Mouse (Mus musculus): ENCODE measurements around the gene Slc47a2. TPM values are rescaled to one million over a fixed set of nuclear protein-coding genes. Genes with fewer than 3 reads are reported as not detected.

Gene Slc47a2
- polyA plus RNA-seq, 1 experiment from 2014 or later: not detected

GRCm38 (mm10) chr11:61297901-61298300, 44.8 kb downstream of the Slc47a2 start:
- H3K4me2 ChIP-seq (replicated peaks): no peak overlapping the region
- no peaks in the 10 kb centered on the region for H3K36me3 ChIP-seq
- H3K9me3 ChIP-seq: no peaks in the 10 kb centered on the region
- H3K9ac ChIP-seq: no peak overlapping the region
- no peak overlapping the region for H3K27ac ChIP-seq
- no peak for ATAC-seq (ENCODE audit: low FRiP score, low read depth)
- 78% methylated on average over 2 of the region's 2 CpGs for WGBS
- H3K27me3 ChIP-seq (replicated peaks): no peaks in the 10 kb centered on the region
- H3K4me1 ChIP-seq: peaks cover 8% of the 10 kb centered on the region
- H3K4me3 ChIP-seq: no peak overlapping the region

DNA sequence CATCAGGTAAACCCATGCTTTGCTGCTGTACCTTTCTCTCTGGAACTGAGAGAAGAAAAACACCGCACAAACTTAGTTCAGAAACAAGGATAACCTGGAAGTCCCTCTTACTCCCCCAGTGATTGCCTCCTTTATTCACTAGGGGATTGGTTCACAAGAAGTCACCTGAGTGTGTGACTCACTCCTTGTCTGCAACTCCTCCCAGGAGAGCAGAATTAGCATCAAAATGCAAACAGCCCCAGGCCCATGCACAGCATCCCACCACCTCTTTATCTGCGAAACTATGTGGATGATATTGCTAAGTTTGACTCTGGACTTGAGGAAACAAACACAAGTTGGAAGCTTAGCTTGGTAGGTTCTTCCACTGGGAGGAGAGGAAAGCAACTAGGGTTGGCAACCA, 45.3 kb downstream of the Slc47a2 start:
- WGBS: 84% methylated on average over 2 of the region's 2 CpGs
- no peaks in the 10 kb centered on the region for H3K9me3 ChIP-seq
- H3K27ac ChIP-seq: no peak overlapping the region
- H3K9ac ChIP-seq: no peak overlapping the region
- H3K4me3 ChIP-seq: no peak overlapping the region
- no peaks in the 10 kb centered on the region for H3K36me3 ChIP-seq
- peaks cover 8% of the 10 kb centered on the region for H3K4me1 ChIP-seq
- ATAC-seq (ENCODE audit: low FRiP score, low read depth): no peak
- no peak overlapping the region for H3K4me2 ChIP-seq (replicated peaks)
- no peaks in the 10 kb centered on the region for H3K27me3 ChIP-seq (replicated peaks)

DNA sequence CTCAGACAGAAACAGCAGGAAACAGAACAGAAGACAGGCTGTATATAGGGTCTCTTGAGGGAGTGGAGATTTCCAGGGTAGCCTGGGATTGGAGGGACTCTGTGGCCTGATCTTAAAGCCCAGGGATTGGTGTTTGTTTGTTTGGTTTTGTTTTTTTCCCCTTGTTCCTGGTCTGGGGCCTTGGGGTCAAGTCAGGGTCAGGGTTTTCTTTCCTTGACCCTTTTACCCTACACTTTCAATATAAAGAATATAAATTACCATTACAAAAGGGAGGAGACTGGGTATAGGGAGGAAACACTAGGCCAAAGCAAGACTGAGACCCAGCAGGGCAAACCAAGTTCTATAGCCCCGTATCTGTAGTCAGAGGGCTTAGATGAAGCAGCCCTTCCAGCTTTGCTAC, 46.1 kb downstream of the Slc47a2 start:
- Histone ChIP-seq H3K9ac (no peak overlapping the region), H3K4me1 (peaks cover 8% of the 10 kb centered on the region), H3K36me3 (no peaks in the 10 kb centered on the region), H3K27ac (no peak overlapping the region), H3K4me2 (replicated peaks) (no peak overlapping the region), H3K9me3 (no peaks in the 10 kb centered on the region), H3K4me3 (no peak overlapping the region), H3K27me3 (replicated peaks) (no peaks in the 10 kb centered on the region)
- ATAC-seq (ENCODE audit: low FRiP score, low read depth): no peak
- WGBS: 52% methylated on average over 1 of the region's 1 CpGs

DNA sequence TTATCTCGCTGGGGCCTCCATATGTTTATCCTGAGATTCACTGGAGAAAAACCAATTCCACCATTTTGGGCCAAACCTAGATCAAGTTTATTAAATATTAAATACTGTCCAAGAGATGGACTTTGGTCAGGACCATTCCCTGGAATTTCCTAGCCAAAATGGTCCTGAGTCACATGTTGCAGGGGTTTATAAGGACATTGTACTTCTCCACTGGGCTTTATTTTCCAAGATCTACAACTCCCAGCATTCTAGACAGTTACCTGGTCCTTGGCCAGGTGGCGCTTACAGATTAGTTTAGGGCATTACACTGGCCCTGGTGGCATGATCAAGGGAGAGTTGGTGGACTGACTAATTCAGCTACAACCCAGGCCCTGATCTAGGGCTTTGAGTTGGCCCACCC, 47.1 kb downstream of the Slc47a2 start:
- no peak for ATAC-seq (ENCODE audit: low FRiP score, low read depth)
- Histone ChIP-seq H3K9ac (no peak overlapping the region), H3K9me3 (no peaks in the 10 kb centered on the region), H3K27me3 (replicated peaks) (no peaks in the 10 kb centered on the region), H3K27ac (no peak overlapping the region), H3K36me3 (no peaks in the 10 kb centered on the region), H3K4me1 (peaks cover 3% of the 10 kb centered on the region), H3K4me3 (no peak overlapping the region), H3K4me2 (replicated peaks) (no peak overlapping the region)
- WGBS: 91% methylated on average over 2 of the region's 2 CpGs

DNA sequence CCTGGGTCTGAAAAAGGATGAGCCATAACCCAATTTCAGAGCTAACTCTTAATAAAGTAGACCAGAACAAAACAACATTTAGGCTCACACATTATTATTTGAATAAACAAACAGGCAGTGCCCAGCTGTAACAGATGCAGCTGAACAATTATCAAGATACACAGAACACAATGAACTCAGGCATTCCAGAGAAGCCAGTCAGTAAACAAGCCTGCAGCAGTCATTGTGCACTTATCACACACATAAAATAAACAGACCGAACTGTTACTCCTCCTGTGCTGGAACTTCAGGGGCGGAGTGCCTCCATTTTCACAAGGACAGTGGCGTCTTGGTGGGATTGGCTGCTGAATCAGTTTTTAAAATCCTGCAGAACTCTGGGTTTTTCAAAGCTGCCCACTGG, 48.2 kb downstream of the Slc47a2 start:
- Histone ChIP-seq H3K36me3 (no peaks in the 10 kb centered on the region), H3K9ac (no peak overlapping the region), H3K4me2 (replicated peaks) (no peak overlapping the region), H3K9me3 (no peaks in the 10 kb centered on the region), H3K4me3 (no peak overlapping the region), H3K4me1 (no peaks in the 10 kb centered on the region), H3K27me3 (replicated peaks) (no peaks in the 10 kb centered on the region), H3K27ac (no peak overlapping the region)
- ATAC-seq (ENCODE audit: low FRiP score, low read depth): no peak
- WGBS: 93% methylated on average over 3 of the region's 3 CpGs

DNA sequence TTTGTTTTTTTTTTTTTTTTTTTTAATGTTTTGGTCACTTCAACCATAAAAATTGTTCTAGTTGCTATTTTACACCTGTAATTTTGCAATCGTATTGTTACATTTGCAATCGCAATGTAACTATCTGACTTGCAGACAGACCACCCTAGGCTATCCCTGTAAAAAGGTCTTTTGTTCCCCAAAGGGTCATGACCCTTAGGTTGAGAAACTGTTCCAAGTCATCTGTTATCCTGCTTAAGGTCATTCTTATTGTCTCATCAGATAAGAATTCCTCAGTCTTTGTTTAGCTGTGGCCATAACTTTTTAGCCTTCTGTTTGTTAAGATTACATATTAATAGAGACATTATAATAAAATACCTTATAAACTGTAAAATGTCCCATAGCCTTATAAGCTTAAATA, 49.4 kb downstream of the Slc47a2 start:
- no peaks in the 10 kb centered on the region for H3K27me3 ChIP-seq (replicated peaks)
- no peaks in the 10 kb centered on the region for H3K36me3 ChIP-seq
- no peaks in the 10 kb centered on the region for H3K4me1 ChIP-seq
- no peak overlapping the region for H3K4me2 ChIP-seq (replicated peaks)
- no peak overlapping the region for H3K4me3 ChIP-seq
- 13% methylated on average over 2 of the region's 2 CpGs for WGBS
- H3K9ac ChIP-seq: no peak overlapping the region
- H3K9me3 ChIP-seq: no peaks in the 10 kb centered on the region
- ATAC-seq (ENCODE audit: low FRiP score, low read depth): no peak
- H3K27ac ChIP-seq: no peak overlapping the region

DNA sequence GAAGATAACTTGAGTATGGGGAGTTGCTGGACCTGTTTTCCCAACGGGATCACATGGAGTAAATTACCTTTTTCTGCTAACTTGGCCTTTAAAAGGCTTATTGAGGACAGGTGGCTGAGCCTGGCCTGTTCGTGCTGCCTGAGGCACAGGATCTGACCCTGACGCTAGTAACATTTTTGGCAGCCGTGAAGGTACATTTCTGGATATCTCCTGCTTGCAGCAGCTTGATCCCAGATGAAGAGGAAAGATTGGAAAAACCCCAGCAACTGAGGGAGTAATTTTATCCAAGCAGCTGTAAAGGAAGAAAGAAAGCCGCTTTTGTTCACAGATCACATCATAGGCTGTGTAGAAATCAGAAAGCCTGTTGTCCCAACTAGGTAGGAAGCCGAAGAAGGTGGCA, 58.3 kb downstream of the Slc47a2 start:
- WGBS: 83% methylated on average over 6 of the region's 6 CpGs
- Histone ChIP-seq H3K4me3 (no peak overlapping the region), H3K9ac (no peak overlapping the region), H3K4me1 (no peaks in the 10 kb centered on the region), H3K4me2 (replicated peaks) (no peak overlapping the region), H3K27ac (no peak overlapping the region), H3K27me3 (replicated peaks) (no peaks in the 10 kb centered on the region), H3K9me3 (no peaks in the 10 kb centered on the region), H3K36me3 (no peaks in the 10 kb centered on the region)
- no peak for ATAC-seq (ENCODE audit: low FRiP score, low read depth)

DNA sequence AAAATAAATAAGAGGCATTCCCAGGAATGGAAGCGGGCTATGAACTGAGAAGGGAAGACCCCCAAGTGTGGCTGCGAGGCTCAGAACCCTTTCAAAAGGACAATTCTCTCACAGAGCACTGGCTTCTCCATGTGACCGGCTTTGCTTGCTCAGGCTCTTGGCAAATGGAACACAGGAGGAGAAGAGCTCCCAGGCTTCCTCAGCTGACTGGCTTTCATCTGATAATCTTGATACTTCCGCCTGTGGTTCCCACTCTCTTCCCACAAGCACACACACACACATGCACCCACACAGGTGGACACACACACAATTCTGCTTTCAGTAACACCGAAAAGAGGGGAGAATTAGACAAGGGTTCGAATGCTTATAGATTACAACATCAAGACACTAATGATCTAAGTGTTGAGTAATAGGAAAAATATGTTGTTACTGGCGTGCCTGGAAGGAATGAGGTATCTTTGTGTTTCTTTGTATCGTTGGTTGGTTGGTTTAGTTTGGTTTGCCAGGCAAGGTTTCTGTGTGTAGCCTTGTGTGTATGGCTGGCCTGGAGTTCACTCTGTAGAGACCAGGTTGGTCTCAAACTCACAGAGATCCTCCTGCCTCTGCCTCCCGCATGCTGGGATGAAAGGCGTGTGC, 59.1 kb downstream of the Slc47a2 start:
- no peaks in the 10 kb centered on the region for H3K27me3 ChIP-seq (replicated peaks)
- WGBS: 90% methylated on average over 10 of the region's 10 CpGs

DNA sequence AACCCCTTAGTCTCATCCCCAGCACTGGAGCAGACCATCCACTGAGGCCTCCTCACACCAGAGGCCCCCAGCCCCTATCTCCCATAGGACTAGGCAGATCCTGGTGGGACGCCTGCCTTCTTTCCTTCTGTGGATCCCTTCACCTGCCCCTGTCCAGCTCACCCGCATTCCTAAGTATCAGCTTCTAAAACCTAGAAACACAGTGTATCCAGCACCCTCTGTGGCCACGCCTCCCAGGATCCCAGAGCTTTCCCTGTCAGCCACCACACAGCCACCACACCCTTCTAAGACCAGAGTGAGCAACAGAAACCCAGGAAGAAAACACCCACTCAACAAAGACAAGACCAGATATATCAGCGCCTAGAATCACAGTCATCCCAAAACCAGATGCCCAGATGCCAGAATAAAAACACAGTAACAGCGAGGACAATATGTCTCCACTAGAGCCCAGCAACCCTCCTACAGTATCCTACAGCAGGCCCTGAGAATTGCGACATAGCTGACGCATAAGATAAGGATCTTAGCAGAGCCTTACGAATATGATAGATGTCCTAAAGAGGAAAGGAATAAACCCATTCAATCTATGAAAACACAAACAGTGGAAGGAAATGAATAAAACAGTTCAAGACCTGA, 64.1 kb downstream of the Slc47a2 start:
- no peaks in the 10 kb centered on the region for H3K36me3 ChIP-seq
- no peak overlapping the region for H3K4me3 ChIP-seq
- H3K9ac ChIP-seq: no peak overlapping the region
- no peak overlapping the region for H3K4me2 ChIP-seq (replicated peaks)
- H3K27ac ChIP-seq: no peak overlapping the region
- H3K4me1 ChIP-seq: no peaks in the 10 kb centered on the region
- 90% methylated on average over 8 of the region's 8 CpGs for WGBS
- H3K27me3 ChIP-seq (replicated peaks): no peaks in the 10 kb centered on the region
- ATAC-seq (ENCODE audit: low FRiP score, low read depth): no peak
- no peaks in the 10 kb centered on the region for H3K9me3 ChIP-seq

More for the DNA sequence above, 59.1 kb downstream of the Slc47a2 start:
- Histone ChIP-seq H3K4me3 (no peak overlapping the region), H3K27ac (no peak overlapping the region), H3K4me1 (no peaks in the 10 kb centered on the region), H3K4me2 (replicated peaks) (no peak overlapping the region), H3K9me3 (no peaks in the 10 kb centered on the region), H3K9ac (no peak overlapping the region), H3K36me3 (no peaks in the 10 kb centered on the region)
- ATAC-seq (ENCODE audit: low FRiP score, low read depth): no peak

GRCm38 (mm10) chr11:61277937-61278336, 64.7 kb downstream of the Slc47a2 start:
- Histone ChIP-seq H3K4me1 (no peaks in the 10 kb centered on the region), H3K9ac (no peak overlapping the region), H3K27ac (no peak overlapping the region), H3K36me3 (no peaks in the 10 kb centered on the region), H3K4me2 (replicated peaks) (no peak overlapping the region), H3K4me3 (no peak overlapping the region), H3K27me3 (replicated peaks) (no peaks in the 10 kb centered on the region), H3K9me3 (no peaks in the 10 kb centered on the region)
- ATAC-seq (ENCODE audit: low FRiP score, low read depth): no peak
- WGBS: 62% methylated on average over 2 of the region's 2 CpGs

- ATAC-seq (ENCODE audit: low FRiP score, low read depth): no peak
- Histone ChIP-seq H3K4me2 (replicated peaks) (no peak overlapping the region), H3K27me3 (replicated peaks) (no peaks in the 10 kb centered on the region), H3K4me3 (no peak overlapping the region), H3K27ac (no peak overlapping the region), H3K4me1 (no peaks in the 10 kb centered on the region), H3K9ac (no peak overlapping the region), H3K9me3 (no peaks in the 10 kb centered on the region), H3K36me3 (no peaks in the 10 kb centered on the region)
- WGBS: 77% methylated on average over 3 of the region's 3 CpGs
These were observed 66.2 kb downstream of the Slc47a2 start for GRCm38 (mm10) chr11:61276482-61276881.

DNA sequence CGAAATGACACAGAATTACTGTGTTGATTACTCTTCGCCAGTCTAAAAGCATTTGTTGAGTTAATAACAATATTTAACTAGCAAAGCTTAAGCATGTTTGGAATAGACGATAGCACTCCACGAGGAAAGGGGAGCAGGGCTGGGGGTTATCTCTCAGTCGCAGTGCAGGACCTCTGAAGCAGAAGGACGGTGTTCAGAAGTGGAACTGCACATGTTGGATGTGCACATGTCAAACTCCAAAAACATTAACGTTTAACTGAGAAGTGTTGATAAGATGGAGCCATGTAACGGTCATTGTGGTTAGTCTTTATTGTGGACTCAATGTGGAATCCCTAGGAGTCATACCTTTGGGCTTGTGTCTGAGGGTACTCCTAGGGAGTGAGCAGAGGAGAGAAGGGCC, 67.6 kb downstream of the Slc47a2 start:
- 86% methylated on average over 8 of the region's 8 CpGs for WGBS
- H3K4me2 ChIP-seq (replicated peaks): no peak overlapping the region
- H3K36me3 ChIP-seq: no peaks in the 10 kb centered on the region
- no peak overlapping the region for H3K9ac ChIP-seq
- ATAC-seq (ENCODE audit: low FRiP score, low read depth): no peak
- H3K27ac ChIP-seq: no peak overlapping the region
- H3K4me1 ChIP-seq: no peaks in the 10 kb centered on the region
- no peaks in the 10 kb centered on the region for H3K9me3 ChIP-seq
- no peak overlapping the region for H3K4me3 ChIP-seq
- no peaks in the 10 kb centered on the region for H3K27me3 ChIP-seq (replicated peaks)

- H3K9ac ChIP-seq: no peak overlapping the region
- ATAC-seq (ENCODE audit: low FRiP score, low read depth): no peak
- 93% methylated on average over 1 of the region's 1 CpGs for WGBS
- H3K9me3 ChIP-seq: no peaks in the 10 kb centered on the region
- no peaks in the 10 kb centered on the region for H3K27me3 ChIP-seq (replicated peaks)
- no peak overlapping the region for H3K27ac ChIP-seq
- no peaks in the 10 kb centered on the region for H3K4me1 ChIP-seq
- no peak overlapping the region for H3K4me2 ChIP-seq (replicated peaks)
- H3K4me3 ChIP-seq: no peak overlapping the region
- no peaks in the 10 kb centered on the region for H3K36me3 ChIP-seq
These were observed 68.2 kb downstream of the Slc47a2 start for GRCm38 (mm10) chr11:61274421-61274820.
